Mouse (Mus musculus) left cerebral cortex, adult 2 months (tissue): ENCODE results near the gene Celsr1. TPM values are rescaled to one million over a fixed set of nuclear protein-coding genes. Genes with fewer than 3 reads are reported as not detected.

Experiments
- DNase-seq, 2 experiments: peaks; one replicate each; pipeline ENCODE4 v3.0.0; 2021 to 2022; ENCODE audit warnings: low spot score in 2 of 2, mixed read lengths in 1 of 2; ENCODE audit errors: extremely low spot score in 1 of 2
- H3K27ac ChIP-seq: fragments of 200-600 bp; 2 replicates; pipeline ENCODE4 v1.8.1; 2022
- H3K4me3 ChIP-seq: fragments of 200-600 bp; 2 replicates; pipeline ENCODE4 v1.8.1; 2022
- CTCF ChIP-seq: fragments of 200-600 bp; IDR thresholded peaks from 2 replicates; pipeline ENCODE4 v1.8.1; 2022; ENCODE audit warnings: antibody characterized with exemption, mild to moderate bottlenecking, moderate library complexity
- intact Hi-C: fragments of 180-260 bp; cut with DNase I; formaldehyde crosslinking; loops from one replicate; pipeline ENCODE4 v1.15.1; 2025
- total RNA-seq, 2 experiments: library from RNA; stranded (reverse); gene quantifications; 2 replicates each; pipeline ENCODE4 v1.2.3; 2021

Celsr1 gene
- total RNA-seq, 2 experiments from 2014 or later, result 3.7 to 4.6 TPM

DNA sequence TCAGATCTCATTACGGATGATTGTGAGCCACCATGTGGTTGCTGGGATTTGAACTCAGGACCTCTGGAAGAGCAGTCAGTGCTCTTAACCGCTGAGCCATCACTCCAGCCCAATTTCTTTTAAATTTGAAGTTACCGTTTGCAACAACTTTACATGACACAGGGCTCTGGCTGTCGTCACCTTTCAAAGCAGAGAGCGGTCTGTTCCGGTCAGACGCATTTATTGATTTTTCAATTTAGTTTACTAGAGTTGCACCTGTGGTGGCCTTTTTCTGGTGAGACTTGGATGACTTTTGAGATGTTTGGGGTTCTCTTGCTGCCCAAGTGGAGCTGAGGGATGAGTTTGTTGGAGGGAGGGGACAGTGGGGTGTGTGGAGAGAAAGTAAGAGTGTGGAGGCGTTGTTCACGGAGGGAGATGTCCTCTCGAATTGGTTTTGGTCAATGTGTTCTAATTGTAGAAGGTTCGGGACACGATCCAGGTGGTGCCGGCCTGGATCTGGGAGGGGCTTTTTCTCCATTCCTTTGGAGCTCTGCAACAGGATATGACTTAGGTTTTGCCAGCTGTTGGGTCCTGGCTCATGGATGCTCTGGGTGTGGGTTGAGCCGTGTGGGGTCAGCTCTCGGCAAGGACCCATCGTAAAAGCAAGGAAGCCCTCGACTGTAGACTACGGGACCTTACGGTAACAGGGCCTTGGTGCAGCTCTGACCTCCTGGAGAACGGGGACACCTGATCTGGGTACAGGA, 41.9 kb upstream of the Celsr1 start:
- TF ChIP-seq CTCF, result no peak
- Histone ChIP-seq H3K4me3 (no peak overlapping the region), H3K27ac (no peak overlapping the region)
- no peak for DNase-seq
- intact Hi-C loops, result no loop called here

DNA sequence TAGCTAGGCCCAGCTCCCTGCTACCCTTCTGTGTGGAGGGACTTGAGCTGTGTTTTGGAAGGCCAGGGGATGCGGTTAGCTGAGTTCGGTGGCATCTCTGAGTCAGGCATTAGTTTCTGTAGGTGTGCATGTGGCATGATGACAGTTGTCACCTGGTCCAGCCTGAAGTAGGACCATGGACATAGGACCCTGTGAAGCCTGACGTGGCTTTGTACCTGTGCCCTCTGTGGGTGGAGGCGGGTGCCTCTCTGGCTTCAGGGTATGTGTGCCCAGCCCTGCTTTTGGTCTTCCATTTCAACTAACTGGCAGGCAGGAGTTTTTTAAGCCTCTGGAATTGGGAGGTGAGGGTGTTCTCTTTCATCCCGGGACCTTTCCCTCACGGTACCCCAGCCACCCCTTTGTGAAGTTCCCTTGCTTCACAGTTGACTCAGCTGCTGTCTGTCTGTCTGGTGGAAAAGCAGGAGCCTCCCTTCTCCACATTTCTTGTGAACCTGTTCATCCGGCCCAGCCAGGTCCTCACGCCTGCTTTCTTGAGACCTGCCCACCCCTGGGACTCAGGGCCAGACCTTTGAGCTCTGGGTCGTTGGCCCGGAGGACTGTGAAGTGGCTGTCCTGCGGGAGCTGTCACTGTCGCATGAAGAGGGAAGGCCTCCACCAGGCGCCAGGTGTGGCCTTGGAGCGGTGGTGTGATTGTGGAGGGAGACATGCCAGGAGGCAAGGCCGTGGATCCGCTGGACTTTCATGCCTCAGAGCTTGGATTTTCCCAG, 40.8 kb upstream of the Celsr1 start:
- TF ChIP-seq CTCF, result no peak
- H3K27ac ChIP-seq, result no peak overlapping the region
- intact Hi-C loops, result no loop called here
- no peak overlapping the region for H3K4me3 ChIP-seq
- no peak for DNase-seq

- H3K27ac ChIP-seq, result no peak overlapping the region; the same call in 1 of the 2 replicates
- intact Hi-C loops, result no loop called here
- no peak for DNase-seq
- no peak for TF ChIP-seq CTCF
- H3K4me3 ChIP-seq, result no peak overlapping the region
Observed at GRCm38 (mm10) chr15:86071166-86071565, 37.6 kb upstream of the Celsr1 start.

GRCm38 (mm10) chr15:86070368-86070767, 36.8 kb upstream of the Celsr1 start:
- intact Hi-C loops, result no loop called here
- Histone ChIP-seq H3K27ac (0 out of 2 replicates have a peak overlapping the region, but pooled peaks have one; percentile 28), H3K4me3 (no peak overlapping the region)
- no peak for DNase-seq
- no peak for TF ChIP-seq CTCF

DNA sequence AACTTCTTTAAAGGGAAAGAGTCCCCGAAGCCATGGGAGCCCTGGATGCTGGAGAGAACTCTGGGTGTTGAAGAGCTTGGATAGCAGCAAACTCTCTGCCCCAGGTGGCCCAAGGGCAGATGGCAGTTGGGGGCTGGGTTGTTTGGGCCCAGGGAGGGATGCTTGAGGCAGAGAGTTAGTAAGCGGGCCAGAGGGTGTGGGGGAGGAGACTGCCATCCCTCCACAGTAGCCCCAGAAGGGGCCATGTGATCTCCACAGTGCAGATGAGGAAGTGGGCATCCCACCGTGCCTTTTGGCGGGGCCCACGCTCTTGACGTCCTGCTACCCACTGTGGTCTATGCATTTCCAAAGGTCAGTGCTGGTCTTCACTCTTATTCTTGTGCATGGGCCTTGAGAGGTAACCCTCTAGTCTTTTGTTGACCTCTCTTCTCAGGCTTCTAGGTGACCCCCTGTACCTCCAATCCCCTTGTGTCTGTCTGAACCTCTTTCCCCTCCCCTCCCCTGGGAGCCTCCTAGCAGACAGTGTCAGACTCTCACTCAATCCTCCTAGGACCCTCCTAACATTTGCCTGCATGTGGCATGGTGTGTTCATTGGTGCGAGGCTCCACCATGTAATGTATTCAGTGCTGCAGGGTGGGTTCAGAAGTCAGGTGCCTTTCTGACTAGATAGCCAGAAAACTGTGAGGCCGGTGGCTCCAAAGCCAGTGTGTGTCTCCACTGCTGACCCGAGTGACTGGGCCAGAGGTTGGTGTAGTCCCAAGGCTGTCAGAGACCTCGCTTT, 35.6 kb upstream of the Celsr1 start:
- Histone ChIP-seq H3K27ac (no peak overlapping the region; the same call in 1 of the 2 replicates), H3K4me3 (no peak overlapping the region)
- DNase-seq, result no peak
- intact Hi-C loops, result no loop called here
- TF ChIP-seq CTCF, result no peak

DNA sequence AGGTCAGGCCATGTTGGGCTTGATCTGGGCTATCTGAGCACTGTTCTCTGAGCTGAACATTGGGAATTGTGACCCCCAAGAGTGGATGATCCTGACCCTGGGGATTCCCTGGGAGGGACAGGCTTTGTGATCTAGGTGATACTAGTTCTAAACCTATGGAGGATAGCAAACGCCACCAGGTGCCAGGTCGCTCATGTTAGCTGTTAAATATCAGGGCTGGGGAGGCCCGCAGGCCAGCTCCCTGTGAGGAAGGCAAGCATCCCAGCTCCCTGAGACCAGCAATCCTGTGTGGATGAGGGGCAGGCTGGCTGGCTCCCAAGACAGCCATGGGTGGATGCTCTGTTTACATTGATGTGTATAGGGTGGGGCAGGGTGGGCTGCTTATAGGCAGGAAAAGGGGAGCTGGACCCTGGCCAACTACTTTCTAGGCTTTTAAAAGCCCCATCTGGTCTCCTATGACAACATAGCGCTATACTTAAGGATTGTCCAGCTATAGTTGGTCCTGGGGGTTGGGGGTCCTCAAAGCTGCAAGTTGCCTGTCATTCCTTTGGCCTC, 34.4 kb upstream of the Celsr1 start:
- TF ChIP-seq CTCF, result no peak
- Histone ChIP-seq H3K27ac (peak overlapping the region; percentile 44; the same call in 1 of the 2 replicates), H3K4me3 (no peak overlapping the region)
- intact Hi-C loops, result no loop called here
- DNase-seq, result no peak

- Histone ChIP-seq H3K27ac (no peak overlapping the region), H3K4me3 (no peak overlapping the region)
- intact Hi-C loops, result no loop called here
- DNase-seq, result no peak
- TF ChIP-seq CTCF, result no peak
Observed at GRCm38 (mm10) chr15:86067581-86067910, 34.0 kb upstream of the Celsr1 start.

DNA sequence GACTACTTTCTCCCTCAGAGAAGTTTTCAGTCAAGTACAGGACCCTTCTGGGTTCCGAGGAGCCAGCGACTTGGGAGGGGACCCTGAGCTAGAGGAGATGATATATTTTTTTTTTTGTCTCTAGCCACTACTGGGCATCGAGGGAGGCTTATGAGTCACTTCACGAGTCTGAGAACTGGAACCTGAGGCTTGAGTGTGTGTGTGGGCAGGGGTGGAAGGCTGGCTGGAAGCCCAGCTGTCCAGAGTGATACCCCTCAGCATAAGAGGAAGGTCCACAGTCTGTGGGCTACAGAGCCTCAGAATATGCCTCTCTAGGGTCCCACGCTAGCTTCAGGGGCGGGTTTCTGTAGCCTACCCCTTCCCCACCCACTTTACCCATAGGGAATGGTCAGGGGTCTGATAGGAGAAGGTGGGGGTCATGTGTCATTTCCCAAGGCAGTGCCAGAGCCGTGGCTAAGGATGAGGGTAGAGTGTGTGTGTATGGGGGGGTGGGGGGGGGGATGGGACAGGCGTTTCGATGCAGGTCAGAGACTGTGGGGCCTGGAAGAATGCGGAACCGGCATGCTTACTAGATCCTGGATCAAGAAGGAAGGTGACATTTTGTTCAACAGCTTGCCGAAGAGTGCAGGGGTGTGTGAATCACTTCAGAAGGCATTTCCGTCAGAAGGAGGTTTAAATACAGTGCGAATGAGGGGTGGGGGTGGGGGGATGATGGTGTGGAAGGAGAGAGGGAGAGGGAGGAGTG, 33.4 kb upstream of the Celsr1 start:
- no peak for DNase-seq
- peak overlapping the region; percentile 69 for H3K27ac ChIP-seq
- TF ChIP-seq CTCF, result no peak
- H3K4me3 ChIP-seq, result no peak overlapping the region
- intact Hi-C loops, result no loop called here

GRCm38 (mm10) chr15:86065367-86065766, 31.8 kb upstream of the Celsr1 start:
- no peak for TF ChIP-seq CTCF
- peak overlapping the region; percentile 52 for H3K27ac ChIP-seq
- no peak for DNase-seq
- H3K4me3 ChIP-seq, result no peak overlapping the region
- intact Hi-C loops, result no loop called here

DNA sequence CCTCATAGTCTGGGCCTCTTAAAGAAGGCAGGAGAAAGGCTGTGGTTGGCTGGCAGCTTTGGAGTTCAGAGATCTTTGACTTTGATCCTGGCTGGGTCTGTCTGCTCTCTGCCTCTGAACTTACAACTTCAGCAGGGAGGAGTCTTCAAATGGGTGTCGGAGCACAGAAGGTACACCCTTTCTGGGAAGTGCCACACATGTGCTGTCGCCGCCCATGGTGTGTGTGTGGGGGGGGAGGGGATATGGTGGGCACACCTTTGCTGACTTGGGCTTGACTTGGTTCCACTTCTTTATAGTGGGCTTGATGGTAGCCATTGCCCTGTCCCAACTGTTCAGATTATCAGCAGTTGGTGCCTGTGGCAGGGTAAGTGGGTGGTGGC, 31.3 kb upstream of the Celsr1 start:
- intact Hi-C loops, result no loop called here
- Histone ChIP-seq H3K4me3 (no peak overlapping the region), H3K27ac (peak overlapping the region; percentile 52)
- TF ChIP-seq CTCF, result no peak
- no peak for DNase-seq

GRCm38 (mm10) chr15:86064191-86064849, 30.7 kb upstream of the Celsr1 start:
- DNase-seq, result no peak
- H3K27ac ChIP-seq, result no peak overlapping the region; the same call in 1 of the 2 replicates
- intact Hi-C loops, result no loop called here
- H3K4me3 ChIP-seq, result no peak overlapping the region
- no peak for TF ChIP-seq CTCF
